Mouse (Mus musculus) hindbrain, embryonic 11.5 days (tissue): ENCODE results near the gene Sgf29. TPM values are rescaled to one million over a fixed set of nuclear protein-coding genes. Genes with fewer than 3 reads are reported as not detected.

Source experiments
- ATAC-seq: fragments of 200-750 bp; cut with Nextera tagmentation; 2 replicates; pipeline ENCODE4 v1.8.0; 2017; ENCODE audit warnings: mild to moderate bottlenecking, moderate TSS enrichment, moderate library complexity; ENCODE audit not compliant: low FRiP score
- DNase-seq: peaks from one replicate; pipeline ENCODE4 v3.0.0-alpha.2; 2015; ENCODE audit warnings: low spot score
- H3K27ac ChIP-seq: fragments of 300-500 bp; sonication (generic); 2 replicates; pipeline ENCODE4 v1.5.1; 2014; ENCODE audit warnings: mild to moderate bottlenecking, low read depth, low read length
- H3K27me3 ChIP-seq: fragments of 300-500 bp; sonication (generic); 2 replicates; pipeline ENCODE4 v1.6.1; 2014; ENCODE audit warnings: mild to moderate bottlenecking, low read length, moderate library complexity, mixed read lengths; ENCODE audit not compliant: control insufficient read depth, insufficient read depth
- H3K36me3 ChIP-seq: fragments of 300-500 bp; sonication (generic); 2 replicates; pipeline ENCODE4 v1.6.1; 2014; ENCODE audit warnings: mild to moderate bottlenecking, low read length, moderate library complexity, mixed read lengths; ENCODE audit not compliant: control insufficient read depth, insufficient read depth
- H3K4me1 ChIP-seq: fragments of 300-500 bp; sonication (generic); replicated peaks from 2 replicates; pipeline ENCODE4 v1.6.1; 2014; ENCODE audit warnings: low read length, mixed read lengths; ENCODE audit not compliant: control insufficient read depth, insufficient read depth
- H3K4me2 ChIP-seq: fragments of 300-500 bp; sonication (generic); replicated peaks from 2 replicates; pipeline ENCODE4 v1.6.1; 2014; ENCODE audit warnings: mild to moderate bottlenecking, low read depth, low read length
- H3K4me3 ChIP-seq: fragments of 300-500 bp; sonication (generic); 2 replicates; pipeline ENCODE4 v1.5.1; 2014; ENCODE audit warnings: low read depth, low read length
- H3K9ac ChIP-seq: fragments of 300-500 bp; sonication (generic); 2 replicates; pipeline ENCODE4 v1.6.1; 2014; ENCODE audit warnings: low read depth, low read length
- H3K9me3 ChIP-seq: fragments of 300-500 bp; sonication (generic); 2 replicates; pipeline ENCODE4 v1.6.1; 2016; ENCODE audit warnings: low read length; ENCODE audit not compliant: control insufficient read depth
- whole genome bisulfite sequencing: fragments of 180-500 bp; shearing (Covaris S2); extraction: QIAGEN DNeasy Blood & Tissue Kit; methylation state at CpG from one replicate; pipeline ENCODE4 v1.1.7; 2014; 5-methylcytosine and 5-hydroxymethylcytosine counted together
- polyA plus RNA-seq: library from polyadenylated mRNA; unstranded; fragments of >200 nt; fragmentation: Nextera tagmentation; extraction: Ambion mirVana; gene quantifications from 2 replicates; pipeline ENCODE4 v1.2.1, GENCODE M21; 2014

Gene Sgf29
- 44.8 and 49.3 TPM in 2 replicates for polyA plus RNA-seq

- H3K27ac ChIP-seq, result peak within 1 kb of the TSS; percentile 88
- peak within 1 kb of the TSS; percentile 69 for H3K9ac ChIP-seq
- ATAC-seq (peak; percentile 98), DNase-seq (peak; percentile 96)
- no peaks in the 10 kb centered on the region for H3K4me1 ChIP-seq
- 1% methylated on average over 54 of the region's 57 CpGs for WGBS
- no peaks in the 10 kb centered on the region for H3K27me3 ChIP-seq
- peak within 1 kb of the TSS; percentile 62 for H3K4me2 ChIP-seq
- H3K36me3 ChIP-seq, result no peaks in the 10 kb centered on the region
- H3K4me3 ChIP-seq, result peak within 1 kb of the TSS; percentile 54
- H3K9me3 ChIP-seq, result no peaks in the 10 kb centered on the region
These were observed at the start of gene Sgf29 for GRCm38 (mm10) chr7:126649231-126650051. Sgf29 (plus strand) TSS chr7:126649309.

- 33% methylated on average over 4 of the region's 5 CpGs for WGBS
- ATAC-seq (no peak), DNase-seq (no peak)
- Histone ChIP-seq H3K36me3 (no peaks in the 10 kb centered on the region), H3K27me3 (no peaks in the 10 kb centered on the region), H3K4me2 (no peak overlapping the region), H3K27ac (no peak overlapping the region), H3K9me3 (no peaks in the 10 kb centered on the region), H3K4me1 (no peaks in the 10 kb centered on the region), H3K4me3 (no peak overlapping the region), H3K9ac (no peak overlapping the region)
These were observed 47.2 kb upstream of the Sgf29 start for GRCm38 (mm10) chr7:126601896-126602295.

- 87% methylated on average over 3 of the region's 3 CpGs for WGBS
- no peak overlapping the region for H3K9ac ChIP-seq
- H3K27me3 ChIP-seq, result no peaks in the 10 kb centered on the region
- no peaks in the 10 kb centered on the region for H3K4me1 ChIP-seq
- no peaks in the 10 kb centered on the region for H3K9me3 ChIP-seq
- no peaks in the 10 kb centered on the region for H3K36me3 ChIP-seq
- H3K4me2 ChIP-seq, result no peak overlapping the region
- H3K27ac ChIP-seq, result no peak overlapping the region
- H3K4me3 ChIP-seq, result no peak overlapping the region
- ATAC-seq (no peak), DNase-seq (no peak)
These were observed 46.5 kb upstream of the Sgf29 start for GRCm38 (mm10) chr7:126602650-126603049.

DNA sequence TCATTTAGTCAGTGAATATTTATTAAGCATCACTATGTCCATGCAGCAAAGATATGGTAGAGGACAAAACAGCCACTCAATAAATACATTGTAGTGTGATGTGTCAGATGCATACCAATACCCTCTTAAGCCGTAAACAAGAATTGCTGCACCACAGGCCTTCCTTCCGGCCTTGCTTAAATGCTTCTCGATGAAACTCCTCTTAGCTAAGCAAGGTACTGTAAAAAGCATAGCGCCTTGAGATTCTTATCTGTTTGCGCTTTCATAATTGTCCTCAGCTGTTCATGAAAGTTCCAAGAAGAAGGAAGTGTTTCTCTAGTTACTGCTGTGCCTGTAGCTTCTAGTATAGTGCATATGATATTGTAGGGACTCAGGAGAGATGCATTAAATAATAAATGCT, 42.5 kb upstream of the Sgf29 start:
- H3K4me1 ChIP-seq, result no peaks in the 10 kb centered on the region
- no peak overlapping the region for H3K4me2 ChIP-seq
- H3K27ac ChIP-seq, result no peak overlapping the region
- H3K36me3 ChIP-seq, result no peaks in the 10 kb centered on the region
- DNase-seq, result no peak
- no peak for ATAC-seq
- 88% methylated on average over 5 of the region's 5 CpGs for WGBS
- no peak overlapping the region for H3K9ac ChIP-seq
- H3K4me3 ChIP-seq, result no peak overlapping the region
- no peaks in the 10 kb centered on the region for H3K9me3 ChIP-seq
- no peaks in the 10 kb centered on the region for H3K27me3 ChIP-seq

- Histone ChIP-seq H3K36me3 (no peaks in the 10 kb centered on the region), H3K27me3 (no peaks in the 10 kb centered on the region), H3K4me3 (no peak overlapping the region), H3K9ac (no peak overlapping the region), H3K4me1 (no peaks in the 10 kb centered on the region), H3K27ac (no peak overlapping the region), H3K4me2 (no peak overlapping the region), H3K9me3 (no peaks in the 10 kb centered on the region)
- ATAC-seq (no peak), DNase-seq (no peak)
- 79% methylated on average over 3 of the region's 3 CpGs for WGBS
These were observed 42.0 kb upstream of the Sgf29 start for GRCm38 (mm10) chr7:126607064-126607463.

- Histone ChIP-seq H3K4me1 (no peaks in the 10 kb centered on the region), H3K27ac (no peak overlapping the region), H3K4me2 (no peak overlapping the region), H3K36me3 (no peaks in the 10 kb centered on the region), H3K4me3 (no peak overlapping the region), H3K9ac (no peak overlapping the region), H3K27me3 (no peaks in the 10 kb centered on the region), H3K9me3 (no peaks in the 10 kb centered on the region)
- ATAC-seq (no peak), DNase-seq (no peak)
- WGBS, result 82% methylated on average over 5 of the region's 5 CpGs
These were observed 41.3 kb upstream of the Sgf29 start for GRCm38 (mm10) chr7:126607796-126608195.

DNA sequence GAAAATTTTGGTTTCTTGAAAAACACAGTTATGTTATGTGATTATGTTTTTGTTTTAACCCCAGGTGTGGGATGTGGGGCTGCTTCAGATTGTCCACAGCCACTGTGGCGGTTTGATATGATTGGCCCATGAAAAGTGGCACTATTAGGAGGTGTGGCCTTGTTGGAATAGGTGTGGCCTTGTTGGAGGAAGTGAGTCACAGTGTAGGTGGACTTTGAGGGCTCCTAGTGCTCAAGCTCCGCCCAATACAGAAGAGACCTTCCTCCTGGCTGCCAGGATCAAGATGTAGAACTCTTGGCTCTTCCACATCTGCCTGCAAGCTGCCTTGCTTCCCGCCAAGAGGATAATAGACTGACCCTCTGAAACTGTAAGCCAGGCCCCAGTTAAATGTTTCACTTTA, 36.4 kb upstream of the Sgf29 start:
- Histone ChIP-seq H3K4me1 (no peaks in the 10 kb centered on the region), H3K4me3 (no peak overlapping the region), H3K27me3 (no peaks in the 10 kb centered on the region), H3K27ac (no peak overlapping the region), H3K4me2 (no peak overlapping the region), H3K36me3 (no peaks in the 10 kb centered on the region), H3K9me3 (no peaks in the 10 kb centered on the region), H3K9ac (no peak overlapping the region)
- ATAC-seq, result no peak
- no peak for DNase-seq
- WGBS, result 79% methylated on average over 3 of the region's 3 CpGs

- H3K4me3 ChIP-seq, result no peak overlapping the region
- no peak for ATAC-seq
- 67% methylated on average over 3 of the region's 3 CpGs for WGBS
These were observed 32.4 kb upstream of the Sgf29 start for GRCm38 (mm10) chr7:126616707-126617106.

More at GRCm38 (mm10) chr7:126616707-126617106, 32.4 kb upstream of the Sgf29 start:
- no peaks in the 10 kb centered on the region for H3K9me3 ChIP-seq
- no peaks in the 10 kb centered on the region for H3K27me3 ChIP-seq
- no peaks in the 10 kb centered on the region for H3K4me1 ChIP-seq
- DNase-seq, result no peak
- H3K4me2 ChIP-seq, result no peak overlapping the region
- no peak overlapping the region for H3K27ac ChIP-seq
- H3K9ac ChIP-seq, result no peak overlapping the region
- H3K36me3 ChIP-seq, result no peaks in the 10 kb centered on the region
